In the genomic region with DNA sequence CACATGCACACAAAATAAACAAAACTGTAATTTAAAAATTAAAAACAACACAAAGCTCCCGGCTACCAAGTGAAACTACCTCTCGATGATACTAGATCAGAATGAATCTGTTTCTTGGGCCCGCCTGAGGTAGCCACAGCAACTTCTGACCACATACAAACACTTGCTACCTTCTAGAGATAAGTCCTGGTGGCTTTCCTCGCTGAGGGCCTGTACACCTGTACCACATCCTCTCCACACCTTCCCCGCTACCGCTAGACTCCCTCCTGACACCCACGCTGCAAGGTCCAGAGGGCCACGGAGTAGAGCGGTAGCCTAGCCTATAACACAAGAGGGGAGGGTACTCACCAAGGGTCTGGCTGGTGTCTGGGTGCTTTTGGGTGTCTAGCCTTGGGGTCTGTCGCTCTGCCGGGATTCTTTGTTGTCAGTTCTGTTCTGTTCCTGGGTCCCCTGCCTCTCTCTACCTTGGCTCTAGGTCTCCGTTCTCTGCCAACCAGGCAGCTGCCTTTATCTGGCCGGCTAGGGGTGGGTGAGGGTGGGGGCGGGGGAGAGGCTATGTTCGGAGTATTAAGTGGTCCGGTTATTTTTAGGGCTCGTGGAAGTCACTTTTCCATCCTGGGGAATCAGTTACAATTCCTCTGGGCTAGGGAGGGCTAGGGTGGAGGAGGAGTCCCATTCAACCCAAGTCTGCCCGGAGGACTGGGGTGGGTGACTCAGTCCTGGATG, we compare ENCODE assay signal across 17 mouse cellular contexts. TPM values are rescaled to one million over a fixed set of nuclear protein-coding genes. Genes with fewer than 3 reads are reported as not detected.
DNase-seq lines count a peak whose midpoint lies in the region; ATAC-seq and TF ChIP-seq lines count a peak whose summit lies in the region.
"Had no signal": no experiment of that assay in that cellular context is flagged by ENCODE, and none has a peak within 500 bp of the region (broad histone marks: within the 10 kb centered on the region; RNA-seq: fewer than 3 reads in every experiment).

Xirp1 (minus strand) TSS at position 513 of the 726 bp plus-strand sequence.

- no peaks in the 10 kb centered on the region for H3K9me3 ChIP-seq in liver, postnatal 0 days (ENCODE audit: low read length)
- H3K9me3 ChIP-seq in heart, embryonic 16.5 days (replicated peaks; ENCODE audit: control insufficient read depth, low read length) = no peaks in the 10 kb centered on the region
- no peaks in the 10 kb centered on the region for H3K9me3 ChIP-seq in forebrain, embryonic 10.5 days
- H3K9me3 ChIP-seq: hindbrain, embryonic 15.5 days; neural tube, embryonic 13.5 days had no signal

- TF ChIP-seq CTCF in liver, adult 2 months (IDR thresholded peaks at IDR 0.05; ENCODE audit: low read depth, low read length) = no peak
- TF ChIP-seq CTCF in liver, postnatal 0 days (IDR thresholded peaks at IDR 0.05; ENCODE audit: low read depth) = no peak
- TF ChIP-seq CTCF in kidney, adult 2 months (conservative IDR thresholded peaks at IDR 0.05; ENCODE audit: insufficient read depth, insufficient read length, low read depth, low read length) = no peak

- DNase-seq in liver, adult 2 months (ENCODE audit: extremely low read depth, low read depth, low spot score) = no peak
- no peak for DNase-seq in liver, postnatal 0 days
- no peak for DNase-seq in gastrocnemius, postnatal 4 days (ENCODE audit: low spot score in 2 of 2)
- DNase-seq in natural killer cell, adult 2 months (ENCODE audit: low spot score in 2 of 2) = peak; percentile 34 to 41
- no peak for DNase-seq in forebrain, embryonic 10.5 days (ENCODE audit: extremely low spot score, low spot score)
- DNase-seq in spleen, adult 18-20 months = no peak
- DNase-seq in kidney, adult 2 months = no peak
- DNase-seq: adrenal gland, postnatal 25 days; kidney, adult 18-20 months; kidney, postnatal 4 days; retina, postnatal 1 day had no signal

- no peak for TF ChIP-seq POLR2A in liver, adult 2 months (IDR thresholded peaks at IDR 0.05; ENCODE audit: extremely low read depth, insufficient read depth, low read length)
- no peak for TF ChIP-seq POLR2A in kidney, adult 2 months (IDR thresholded peaks at IDR 0.05; ENCODE audit: low read depth, low read length)

- TF ChIP-seq EP300 in liver, postnatal 0 days (IDR thresholded peaks at IDR 0.05; ENCODE audit: low read depth) = no peak

- 85% methylated on average over 18 of the region's 18 CpGs for WGBS in liver, adult 2 months
- 79% methylated on average over 18 of the region's 18 CpGs for WGBS in liver, postnatal 0 days (ENCODE audit: insufficient replicate concordance)
- 37% methylated on average over 18 of the region's 18 CpGs for WGBS in heart, embryonic 16.5 days
- WGBS in forebrain, embryonic 10.5 days = 87% methylated on average over 18 of the region's 18 CpGs
- 83% methylated on average over 18 of the region's 18 CpGs for WGBS in kidney, adult 2 months

- no peak; the same call in 1 of the 2 replicates for ATAC-seq in liver, postnatal 0 days
- ATAC-seq in heart, embryonic 16.5 days (replicated peaks; ENCODE audit: extremely low read depth, insufficient read depth, low FRiP score) = peak; percentile 65
- ATAC-seq: midbrain, embryonic 16.5 days had no signal

- H3K27me3 ChIP-seq in liver, adult 2 months (ENCODE audit: control insufficient read depth, insufficient read depth, low read length) = no peaks in the 10 kb centered on the region
- H3K27me3 ChIP-seq in liver, postnatal 0 days (ENCODE audit: insufficient read depth, low read length) = 0 out of 2 replicates have a peak, but pooled peaks cover 3% of the 10 kb centered on the region
- no peaks in the 10 kb centered on the region for H3K27me3 ChIP-seq in heart, embryonic 16.5 days (ENCODE audit: control insufficient read depth, insufficient read depth, low read length)
- no peaks in the 10 kb centered on the region for H3K27me3 ChIP-seq in forebrain, embryonic 10.5 days (ENCODE audit: poor library complexity, severe bottlenecking)
- no peaks in the 10 kb centered on the region for H3K27me3 ChIP-seq in kidney, adult 2 months (replicated peaks; ENCODE audit: control insufficient read depth, insufficient read depth, low read length)
- H3K27me3 ChIP-seq: hindbrain, embryonic 15.5 days; neural tube, embryonic 13.5 days had no signal

- no peak within 1 kb of the TSS for H3K4me2 ChIP-seq in liver, postnatal 0 days (ENCODE audit: low read depth, low read length)
- H3K4me2 ChIP-seq in heart, embryonic 16.5 days (ENCODE audit: low read depth, low read length) = peak within 1 kb of the TSS; percentile 71
- H3K4me2 ChIP-seq: hindbrain, embryonic 15.5 days; neural tube, embryonic 13.5 days had no signal

- no peaks in the 10 kb centered on the region for H3K36me3 ChIP-seq in liver, adult 2 months (ENCODE audit: control insufficient read depth, insufficient read depth, low read length)
- H3K36me3 ChIP-seq in liver, postnatal 0 days (replicated peaks; ENCODE audit: insufficient read depth, low read length) = no peaks in the 10 kb centered on the region
- H3K36me3 ChIP-seq in heart, embryonic 16.5 days (ENCODE audit: control insufficient read depth, insufficient read depth) = peaks cover 9% of the 10 kb centered on the region
- no peaks in the 10 kb centered on the region for H3K36me3 ChIP-seq in forebrain, embryonic 10.5 days (replicated peaks)
- no peaks in the 10 kb centered on the region for H3K36me3 ChIP-seq in kidney, adult 2 months (ENCODE audit: control insufficient read depth, insufficient read depth, low read length)
- H3K36me3 ChIP-seq: hindbrain, embryonic 15.5 days; neural tube, embryonic 13.5 days had no signal

- no peak within 1 kb of the TSS for H3K4me3 ChIP-seq in liver, adult 2 months (ENCODE audit: insufficient read depth, low read depth, low read length)
- H3K4me3 ChIP-seq in liver, postnatal 0 days (ENCODE audit: low read depth, low read length) = no peak within 1 kb of the TSS
- H3K4me3 ChIP-seq in heart, embryonic 16.5 days (ENCODE audit: low read length) = peak within 1 kb of the TSS; percentile 69
- no peak within 1 kb of the TSS for H3K4me3 ChIP-seq in forebrain, embryonic 10.5 days
- H3K4me3 ChIP-seq in kidney, adult 2 months (ENCODE audit: insufficient read depth, low read depth, low read length) = no peak within 1 kb of the TSS
- H3K4me3 ChIP-seq: hindbrain, embryonic 15.5 days; neural tube, embryonic 13.5 days had no signal

- no peaks in the 10 kb centered on the region for H3K79me2 ChIP-seq in liver, adult 2 months (ENCODE audit: control insufficient read depth, insufficient read depth, low read length)

- peaks cover 22% of the 10 kb centered on the region for H3K4me1 ChIP-seq in liver, adult 2 months (ENCODE audit: control insufficient read depth, insufficient read depth, low read length)
- peaks cover 10% of the 10 kb centered on the region for H3K4me1 ChIP-seq in liver, postnatal 0 days (ENCODE audit: insufficient read depth)
- peaks cover 45% of the 10 kb centered on the region for H3K4me1 ChIP-seq in heart, embryonic 16.5 days (ENCODE audit: control insufficient read depth, insufficient read depth, low read length)
- H3K4me1 ChIP-seq in forebrain, embryonic 10.5 days = peaks cover 22% of the 10 kb centered on the region
- H3K4me1 ChIP-seq in kidney, adult 2 months (ENCODE audit: control insufficient read depth, insufficient read depth, low read length) = no peaks in the 10 kb centered on the region

- peak within 1 kb of the TSS; percentile 12; the same call in 1 of the 2 replicates for H3K9ac ChIP-seq in liver, adult 2 months (ENCODE audit: low read depth, low read length)
- H3K9ac ChIP-seq in liver, postnatal 0 days (replicated peaks) = no peak within 1 kb of the TSS
- H3K9ac ChIP-seq in heart, embryonic 16.5 days (ENCODE audit: low read length) = peak within 1 kb of the TSS; percentile 88
- H3K9ac ChIP-seq: hindbrain, embryonic 15.5 days; liver, embryonic 14.5 days; neural tube, embryonic 13.5 days had no signal

- H3K27ac ChIP-seq in liver, adult 2 months (replicated peaks; ENCODE audit: insufficient read depth, low read depth, low read length) = 0 out of 2 replicates have a peak within 1 kb of the TSS, but pooled peaks have one; percentile 24
- H3K27ac ChIP-seq in liver, postnatal 0 days (ENCODE audit: low read depth) = no peak within 1 kb of the TSS
- H3K27ac ChIP-seq in heart, embryonic 16.5 days (ENCODE audit: low read length) = peak within 1 kb of the TSS; percentile 99
- no peak within 1 kb of the TSS for H3K27ac ChIP-seq in forebrain, embryonic 10.5 days
- no peak within 1 kb of the TSS for H3K27ac ChIP-seq in kidney, adult 2 months (ENCODE audit: insufficient read depth, low read depth, low read length)
- H3K27ac ChIP-seq: hindbrain, embryonic 15.5 days; liver, embryonic 14.5 days; neural tube, embryonic 13.5 days had no signal

RNA-seq across cellular contexts. Expression of gene Xirp1, which starts in this region (rescaled TPM):
- under 0.01 and 0.09 TPM in 2 replicates for total RNA-seq in liver, adult 2 months (2014; rRNA removed)
- 0.11 TPM in 2 replicates for polyA plus RNA-seq in liver, adult 2 months (2012; rRNA removed)
- polyA plus RNA-seq in liver, postnatal 0 days (2015; fragmentation: Nextera tagmentation; extraction: Ambion mirVana) = 0.13 TPM in 2 replicates
- 100 to 1,000 TPM; 101 to 111 TPM for total RNA-seq in gastrocnemius, postnatal 4 days (2021)
- polyA plus RNA-seq in heart, embryonic 16.5 days (2015; fragmentation: Nextera tagmentation; extraction: Ambion mirVana) = 54.9 and 56.1 TPM in 2 replicates
- polyA plus RNA-seq in forebrain, embryonic 10.5 days (2016; fragmentation: Nextera tagmentation; extraction: Ambion mirVana) = not detected in 2 replicates
- 0.18 and 0.94 TPM in 2 replicates for polyA plus RNA-seq in kidney, adult 2 months (2012; rRNA removed)
- total RNA-seq: megakaryocyte progenitor cell, adult 5-6 weeks had no signal
- polyA plus RNA-seq: hindbrain, embryonic 15.5 days; liver, embryonic 14.5 days; midbrain, embryonic 16.5 days had no signal

Comparison
In these comparisons a context has a peak if more than half of its experiments do, and no peak if none do; other contexts are left out.
1. RNA of gene Xirp1 (total RNA-seq): 101 to 111 TPM in gastrocnemius, postnatal 4 days; under 0.01 to 0.09 TPM in liver, adult 2 months; every median in the first group is over 10 times any median in the second.
2. RNA of gene Xirp1 (polyA plus RNA-seq): 54.9 to 56.1 TPM in heart, embryonic 16.5 days; 0.18 to 0.94 TPM in kidney, adult 2 months, 0.13 TPM in liver, postnatal 0 days, 0.11 TPM in liver, adult 2 months and not detected in forebrain, embryonic 10.5 days; every median in the first group is over 10 times any median in the second.
3. H3K27ac ChIP-seq: peak in liver, adult 2 months (single experiment) and heart, embryonic 16.5 days (single experiment); none in liver, postnatal 0 days (single experiment), forebrain, embryonic 10.5 days (single experiment) and kidney, adult 2 months (single experiment).
4. DNase-seq: peak in natural killer cell, adult 2 months (2 of 2); none in liver, adult 2 months (single experiment), liver, postnatal 0 days (single experiment), gastrocnemius, postnatal 4 days (0 of 2), forebrain, embryonic 10.5 days (single experiment), spleen, adult 18-20 months (0 of 2) and kidney, adult 2 months (single experiment).